Mouse (Mus musculus): ENCODE results near the gene Snta1. TPM values are rescaled to one million over a fixed set of nuclear protein-coding genes. Genes with fewer than 3 reads are reported as not detected.
"Not testable (repeated sequence)": the region's sequence is repeated elsewhere in the genome, so short reads cannot be mapped to it uniquely, and the experiment has no call there.

Gene Snta1
- polyA plus RNA-seq, 1 experiment = 33.7 TPM

DNA sequence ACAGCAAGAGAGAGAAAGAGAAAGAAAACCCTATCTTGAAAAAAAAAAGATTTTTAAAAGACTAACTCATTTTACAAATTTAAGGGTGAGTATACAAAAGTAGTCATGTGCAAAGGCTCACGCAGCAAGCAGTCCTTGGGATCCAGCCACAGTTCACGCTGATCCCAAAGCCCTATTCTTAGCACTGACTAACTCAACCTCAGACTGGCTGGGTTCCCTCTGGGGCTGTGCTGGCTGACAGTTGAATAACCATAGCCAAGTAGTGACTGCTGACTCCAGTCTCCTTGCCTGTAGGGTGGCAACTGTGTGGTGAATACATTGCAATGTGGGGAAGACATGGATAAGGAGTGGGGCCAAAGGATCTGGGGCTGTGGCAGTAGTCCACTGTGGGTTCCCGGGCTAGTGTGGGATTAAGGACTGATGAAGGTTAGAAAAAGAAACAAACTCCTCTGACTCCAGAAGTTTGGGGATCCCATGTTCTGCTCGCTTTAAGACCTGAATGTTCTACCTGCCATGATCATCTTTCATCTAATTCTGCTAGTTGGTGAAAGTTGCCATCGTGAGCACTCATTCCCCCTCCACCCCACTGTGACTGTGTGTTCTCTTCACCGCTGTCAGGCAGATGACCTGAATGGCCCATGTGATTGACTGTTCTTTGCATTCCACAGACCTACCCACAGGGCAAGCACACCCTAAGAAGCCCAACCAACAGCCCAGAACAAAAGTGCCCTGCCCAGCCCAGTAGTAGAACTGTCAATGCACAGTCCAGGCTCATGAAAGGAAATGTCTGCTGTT lies 32.9 kb downstream of the Snta1 start:
- Histone ChIP-seq H3K27ac (ENCODE audit: insufficient read depth, low read length) (no peak overlapping the region), H3K4me1 (ENCODE audit: control insufficient read depth, insufficient read depth, low read length) (no peaks in the 10 kb centered on the region), H3K4me3 (replicated peaks; ENCODE audit: insufficient read depth, low read depth, low read length) (no peak overlapping the region), H3K27me3 (ENCODE audit: control insufficient read depth, insufficient read depth, low read length) (no peaks in the 10 kb centered on the region)
- TF ChIP-seq POLR2A (IDR thresholded peaks at IDR 0.05; ENCODE audit: borderline replicate concordance, insufficient read depth, low read length) (no peak), CTCF (IDR thresholded peaks at IDR 0.05; ENCODE audit: borderline replicate concordance, insufficient read depth, low read depth, low read length) (no peak)
- DNase-seq = peak in 1 of 2 experiments; percentile 37
- 42% methylated on average over 6 of the region's 6 CpGs for WGBS

DNA sequence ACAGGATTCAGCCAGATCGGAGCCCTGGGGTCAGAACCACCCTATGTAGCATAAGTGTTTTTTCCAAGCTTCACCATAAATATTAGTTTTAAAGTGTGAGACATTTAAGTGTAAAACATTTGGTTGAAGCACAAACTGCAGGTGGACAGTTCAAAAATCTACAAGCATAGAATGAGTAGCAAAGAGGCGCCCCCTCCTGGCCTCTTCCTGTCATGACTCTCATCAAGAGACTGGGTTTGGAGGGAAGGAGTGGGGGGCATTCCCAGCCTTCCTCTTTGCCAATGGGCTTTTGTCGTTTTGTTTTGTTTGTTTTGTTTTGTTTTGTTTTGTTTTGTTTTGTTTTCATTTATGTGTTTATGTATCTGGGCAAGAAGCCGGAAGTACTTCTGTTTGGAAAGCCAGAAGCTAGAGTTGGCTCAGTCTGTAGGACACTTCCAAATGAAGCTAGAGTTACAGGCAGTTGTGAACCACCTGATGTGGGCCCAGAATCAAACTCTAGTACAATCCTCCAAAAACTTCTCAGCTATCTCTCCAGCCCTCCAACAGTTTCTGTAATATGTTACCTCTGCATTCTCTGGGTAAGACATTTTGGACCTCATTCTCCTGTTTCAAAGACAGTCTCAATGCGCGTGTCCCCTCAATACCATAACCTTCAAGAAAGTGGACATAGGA lies 33.8 kb downstream of the Snta1 start:
- no peak overlapping the region for H3K27ac ChIP-seq (ENCODE audit: insufficient read depth, low read length)
- DNase-seq = peak; percentile 37 to 39
- H3K4me3 ChIP-seq (replicated peaks; ENCODE audit: insufficient read depth, low read depth, low read length) = no peak overlapping the region
- WGBS = 61% methylated on average over 6 of the region's 6 CpGs
- no peaks in the 10 kb centered on the region for H3K27me3 ChIP-seq (ENCODE audit: control insufficient read depth, insufficient read depth, low read length)
- no peak for TF ChIP-seq POLR2A (IDR thresholded peaks at IDR 0.05; ENCODE audit: borderline replicate concordance, insufficient read depth, low read length)
- peak; percentile 40; the same call in 1 of the 2 replicates for TF ChIP-seq CTCF (IDR thresholded peaks at IDR 0.05; ENCODE audit: borderline replicate concordance, insufficient read depth, low read depth, low read length)
- H3K4me1 ChIP-seq (ENCODE audit: control insufficient read depth, insufficient read depth, low read length) = no peaks in the 10 kb centered on the region

DNA sequence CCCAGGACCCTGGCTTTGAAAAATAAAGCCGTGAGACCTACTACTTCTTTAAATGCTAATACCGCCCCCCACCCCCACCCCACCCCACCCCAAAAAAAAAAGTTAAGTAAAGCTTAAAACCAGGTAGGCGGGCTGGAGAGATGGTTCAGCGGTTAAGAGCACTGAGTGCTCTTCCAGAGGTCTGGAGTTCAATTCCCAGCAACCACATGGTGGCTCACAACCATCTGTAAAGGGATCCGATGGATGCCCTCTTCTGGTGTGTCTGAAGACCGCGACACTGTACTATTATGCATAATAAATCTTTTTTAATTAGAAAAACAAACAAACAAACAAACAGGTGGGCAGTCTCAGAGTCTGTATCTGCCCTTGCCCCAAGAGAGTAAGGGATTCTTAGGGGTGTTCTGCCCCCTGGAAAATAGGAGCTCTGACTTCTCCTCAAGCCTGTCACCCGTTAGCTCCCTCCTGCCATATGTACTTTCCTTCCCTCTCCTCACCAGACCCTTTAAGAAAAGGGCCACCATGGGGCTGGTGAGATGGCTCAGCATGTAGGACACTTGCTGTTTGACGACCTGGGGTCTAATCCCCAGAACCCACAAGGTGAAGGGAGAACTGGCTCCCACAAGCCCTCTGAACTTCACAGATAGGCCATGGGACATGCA lies 34.9 kb downstream of the Snta1 start, which contains the start of gene Cdk5rap1:
Cdk5rap1 (minus strand) TSS at position 169 of the 659 bp plus-strand sequence.
- Histone ChIP-seq H3K27ac (ENCODE audit: insufficient read depth, low read length) (peak within 1 kb of the TSS; percentile 76), H3K4me1 (ENCODE audit: control insufficient read depth, insufficient read depth, low read length) (no peaks in the 10 kb centered on the region), H3K4me3 (replicated peaks; ENCODE audit: insufficient read depth, low read depth, low read length) (peak within 1 kb of the TSS; percentile 94), H3K27me3 (ENCODE audit: control insufficient read depth, insufficient read depth, low read length) (no peaks in the 10 kb centered on the region)
- TF ChIP-seq CTCF (IDR thresholded peaks at IDR 0.05; ENCODE audit: borderline replicate concordance, insufficient read depth, low read depth, low read length) = no peak
- no peak for TF ChIP-seq POLR2A (IDR thresholded peaks at IDR 0.05; ENCODE audit: borderline replicate concordance, insufficient read depth, low read length)
- no peak for DNase-seq
- WGBS = 11% methylated on average over 9 of the region's 9 CpGs

DNA sequence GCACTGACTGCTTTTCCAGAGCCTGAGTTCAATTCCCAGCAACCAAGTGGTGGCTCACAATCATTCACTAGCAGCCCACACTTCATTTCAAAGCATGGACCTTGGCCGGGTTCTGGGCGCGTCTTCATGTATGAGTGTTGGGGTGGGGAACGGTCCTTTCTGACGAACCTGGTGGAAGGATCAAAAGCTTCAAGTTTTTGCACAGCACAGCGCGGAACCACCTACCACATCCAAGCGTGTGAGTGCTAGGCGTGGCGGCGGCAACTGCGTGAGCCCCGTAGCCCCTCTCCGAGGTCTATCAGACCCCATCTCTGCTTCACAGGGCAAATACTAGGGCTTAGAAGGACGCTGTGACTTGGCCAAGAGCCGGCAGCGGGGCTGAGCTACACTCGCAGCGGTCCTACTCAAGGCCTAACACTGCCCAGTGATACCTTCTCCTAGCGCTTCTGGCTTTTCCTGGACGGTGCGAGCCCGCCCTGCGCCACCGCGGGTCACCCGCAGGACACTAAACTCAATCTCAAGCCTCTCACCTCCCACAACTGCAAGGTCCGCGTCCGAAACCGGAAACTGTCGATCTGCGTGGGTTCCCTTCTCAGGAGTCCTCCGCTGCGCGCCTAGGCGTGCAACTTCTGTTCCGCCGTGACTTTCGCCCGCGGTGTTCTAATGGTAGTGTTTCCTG lies 35.6 kb downstream of the Snta1 start:
- TF ChIP-seq CTCF (IDR thresholded peaks at IDR 0.05; ENCODE audit: borderline replicate concordance, insufficient read depth, low read depth, low read length) (no peak; the same call in 1 of the 2 replicates), POLR2A (IDR thresholded peaks at IDR 0.05; ENCODE audit: borderline replicate concordance, insufficient read depth, low read length) (peak; percentile 97)
- under 1% methylated on average over 42 of the region's 42 CpGs for WGBS
- peak; percentile 88 to 93 for DNase-seq
- Histone ChIP-seq H3K4me3 (replicated peaks; ENCODE audit: insufficient read depth, low read depth, low read length) (peak overlapping the region; percentile 94), H3K4me1 (ENCODE audit: control insufficient read depth, insufficient read depth, low read length) (no peaks in the 10 kb centered on the region), H3K27ac (ENCODE audit: insufficient read depth, low read length) (peak overlapping the region; percentile 76), H3K27me3 (ENCODE audit: control insufficient read depth, insufficient read depth, low read length) (no peaks in the 10 kb centered on the region)

DNA sequence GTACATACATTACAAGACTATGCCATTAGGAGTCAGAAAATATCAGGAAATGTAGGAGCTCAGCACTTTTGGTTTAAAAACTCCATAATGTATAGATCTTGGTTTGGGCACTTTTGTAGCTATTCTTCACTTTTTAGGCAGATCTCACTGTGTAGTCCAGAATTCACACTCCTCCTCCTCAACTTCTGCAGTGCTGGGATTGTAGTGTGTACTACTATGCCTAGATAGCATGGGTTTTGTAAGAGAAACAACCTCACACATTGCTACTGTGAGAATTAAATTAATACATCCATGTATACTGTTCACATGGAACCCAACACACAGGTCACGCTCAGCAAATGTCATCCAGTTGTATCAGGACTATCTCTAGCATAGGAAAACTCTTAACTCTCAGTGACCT lies 40.4 kb downstream of the Snta1 start:
- no peaks in the 10 kb centered on the region for H3K4me1 ChIP-seq (ENCODE audit: control insufficient read depth, insufficient read depth, low read length)
- no peak for TF ChIP-seq POLR2A (IDR thresholded peaks at IDR 0.05; ENCODE audit: borderline replicate concordance, insufficient read depth, low read length)
- no peak for TF ChIP-seq CTCF (IDR thresholded peaks at IDR 0.05; ENCODE audit: borderline replicate concordance, insufficient read depth, low read depth, low read length)
- H3K27me3 ChIP-seq (ENCODE audit: control insufficient read depth, insufficient read depth, low read length) = no peaks in the 10 kb centered on the region
- WGBS = 88% methylated on average over 1 of the region's 1 CpGs
- no peak for DNase-seq
- H3K27ac ChIP-seq (ENCODE audit: insufficient read depth, low read length) = no peak overlapping the region
- no peak overlapping the region for H3K4me3 ChIP-seq (replicated peaks; ENCODE audit: insufficient read depth, low read depth, low read length)

DNA sequence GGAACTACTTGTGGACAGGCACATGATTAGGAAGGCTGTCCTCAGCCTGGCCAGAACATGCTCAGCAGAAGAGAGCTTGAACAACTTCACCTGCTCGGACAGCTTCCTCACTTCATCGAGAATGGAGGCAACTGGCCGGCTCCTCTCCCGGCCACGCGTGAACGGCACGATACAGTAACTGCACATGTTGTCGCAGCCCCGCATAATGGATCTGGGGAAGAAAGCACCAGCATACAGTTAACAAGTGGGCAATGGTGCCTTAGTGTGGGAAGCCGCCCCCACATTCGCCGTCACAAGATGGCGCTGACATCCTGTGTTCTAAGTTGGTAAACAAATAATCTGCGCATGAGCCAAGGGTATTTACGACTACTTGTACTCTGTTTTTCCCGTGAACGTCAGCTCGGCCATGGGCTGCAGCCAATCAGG lies 53.9 kb downstream of the Snta1 start:
- Histone ChIP-seq H3K4me3 (replicated peaks; ENCODE audit: insufficient read depth, low read depth, low read length) (peak overlapping the region; percentile 81), H3K27ac (ENCODE audit: insufficient read depth, low read length) (peak overlapping the region; percentile 53)
- TF ChIP-seq POLR2A (IDR thresholded peaks at IDR 0.05; ENCODE audit: borderline replicate concordance, insufficient read depth, low read length) = peak; percentile 25; the same call in 1 of the 2 replicates
- peak in 1 of 2 experiments; percentile 39 for DNase-seq
- not testable (repeated sequence) for H3K4me1 ChIP-seq (ENCODE audit: control insufficient read depth, insufficient read depth, low read length); H3K27me3 ChIP-seq (ENCODE audit: control insufficient read depth, insufficient read depth, low read length)
- 67% methylated on average over 16 of the region's 19 CpGs for WGBS

DNA sequence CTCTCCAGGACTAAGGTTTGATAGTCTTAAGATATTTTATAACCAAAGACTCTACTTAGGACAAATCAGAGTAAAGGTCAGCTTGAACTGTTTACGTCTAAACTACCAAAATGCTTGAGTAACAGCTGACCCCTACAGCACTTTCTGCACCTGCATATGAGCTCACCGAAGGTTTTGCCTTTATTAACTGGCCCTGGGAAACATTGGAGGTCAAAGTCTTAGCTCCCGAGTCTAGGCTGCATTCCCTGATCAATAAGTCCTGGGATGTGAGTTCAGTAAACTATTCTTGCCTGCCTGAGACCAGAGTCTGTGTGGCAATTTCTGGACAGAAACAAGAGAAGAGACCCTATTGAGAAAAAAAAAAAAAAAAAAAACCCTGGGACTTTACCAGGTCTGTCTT lies 59.7 kb downstream of the Snta1 start:
- Histone ChIP-seq H3K4me3 (replicated peaks; ENCODE audit: insufficient read depth, low read depth, low read length) (no peak overlapping the region), H3K4me1 (ENCODE audit: control insufficient read depth, insufficient read depth, low read length) (no peaks in the 10 kb centered on the region), H3K27me3 (ENCODE audit: control insufficient read depth, insufficient read depth, low read length) (no peaks in the 10 kb centered on the region), H3K27ac (ENCODE audit: insufficient read depth, low read length) (no peak overlapping the region)
- WGBS = 93% methylated on average over 3 of the region's 3 CpGs
- no peak for DNase-seq
- no peak for TF ChIP-seq CTCF (IDR thresholded peaks at IDR 0.05; ENCODE audit: borderline replicate concordance, insufficient read depth, low read depth, low read length)
- TF ChIP-seq POLR2A (IDR thresholded peaks at IDR 0.05; ENCODE audit: borderline replicate concordance, insufficient read depth, low read length) = no peak
